Mouse (Mus musculus) midbrain, embryonic 16.5 days (tissue): ENCODE results near the gene Eif3i. TPM values are rescaled to one million over a fixed set of nuclear protein-coding genes. Genes with fewer than 3 reads are reported as not detected.

Experiments used
- ATAC-seq: fragments of 200-750 bp; cut with Nextera tagmentation; 2 replicates; pipeline ENCODE4 v1.8.0; 2017; ENCODE audit warnings: moderate TSS enrichment
- H3K27ac ChIP-seq: fragments of 300-500 bp; sonication (generic); 2 replicates; pipeline ENCODE4 v1.5.1; 2014; ENCODE audit warnings: mild to moderate bottlenecking, low read length, mixed read lengths
- H3K27me3 ChIP-seq: fragments of 300-500 bp; sonication (generic); 2 replicates; pipeline ENCODE4 v1.6.1; 2014; ENCODE audit warnings: low read depth, low read length, mixed read lengths; ENCODE audit not compliant: control insufficient read depth, insufficient read depth
- H3K36me3 ChIP-seq: fragments of 300-500 bp; sonication (generic); 2 replicates; pipeline ENCODE4 v1.6.1; 2014; ENCODE audit warnings: mild to moderate bottlenecking, low read length, moderate library complexity, mixed read lengths; ENCODE audit not compliant: control insufficient read depth, insufficient read depth
- H3K4me1 ChIP-seq: fragments of 300-500 bp; sonication (generic); 2 replicates; pipeline ENCODE4 v1.6.1; 2014; ENCODE audit warnings: mild to moderate bottlenecking, low read length, mixed read lengths; ENCODE audit not compliant: control insufficient read depth, insufficient read depth
- H3K4me2 ChIP-seq: fragments of 300-500 bp; sonication (generic); 2 replicates; pipeline ENCODE4 v1.6.1; 2014; ENCODE audit warnings: mild to moderate bottlenecking, low read length, mixed read lengths
- H3K4me3 ChIP-seq: fragments of 300-500 bp; sonication (generic); 2 replicates; pipeline ENCODE4 v1.5.1; 2014; ENCODE audit warnings: low read depth, mild to moderate bottlenecking, low read length, moderate library complexity, mixed read lengths
- H3K9ac ChIP-seq: fragments of 300-500 bp; sonication (generic); 2 replicates; pipeline ENCODE4 v1.6.1; 2014; ENCODE audit warnings: low read depth, low read length, mixed read lengths
- H3K9me3 ChIP-seq: fragments of 300-500 bp; sonication (generic); replicated peaks from 2 replicates; pipeline ENCODE4 v1.6.1; 2014; ENCODE audit warnings: mild to moderate bottlenecking, low read length, mixed read lengths; ENCODE audit not compliant: control insufficient read depth, poor library complexity, severe bottlenecking
- WGBS: fragments of 180-500 bp; shearing (Covaris S2); extraction: QIAGEN DNeasy Blood & Tissue Kit; methylation state at CpG from one replicate; pipeline ENCODE4 v1.1.7; 2014; 5-methylcytosine and 5-hydroxymethylcytosine counted together
- polyA plus RNA-seq: library from polyadenylated mRNA; unstranded; fragments of >200 nt; fragmentation: Nextera tagmentation; extraction: Ambion mirVana; gene quantifications from 2 replicates; pipeline ENCODE4 v1.2.1, GENCODE M21; 2015

The Eif3i gene
- 187 and 198 TPM in 2 replicates for polyA plus RNA-seq

DNA sequence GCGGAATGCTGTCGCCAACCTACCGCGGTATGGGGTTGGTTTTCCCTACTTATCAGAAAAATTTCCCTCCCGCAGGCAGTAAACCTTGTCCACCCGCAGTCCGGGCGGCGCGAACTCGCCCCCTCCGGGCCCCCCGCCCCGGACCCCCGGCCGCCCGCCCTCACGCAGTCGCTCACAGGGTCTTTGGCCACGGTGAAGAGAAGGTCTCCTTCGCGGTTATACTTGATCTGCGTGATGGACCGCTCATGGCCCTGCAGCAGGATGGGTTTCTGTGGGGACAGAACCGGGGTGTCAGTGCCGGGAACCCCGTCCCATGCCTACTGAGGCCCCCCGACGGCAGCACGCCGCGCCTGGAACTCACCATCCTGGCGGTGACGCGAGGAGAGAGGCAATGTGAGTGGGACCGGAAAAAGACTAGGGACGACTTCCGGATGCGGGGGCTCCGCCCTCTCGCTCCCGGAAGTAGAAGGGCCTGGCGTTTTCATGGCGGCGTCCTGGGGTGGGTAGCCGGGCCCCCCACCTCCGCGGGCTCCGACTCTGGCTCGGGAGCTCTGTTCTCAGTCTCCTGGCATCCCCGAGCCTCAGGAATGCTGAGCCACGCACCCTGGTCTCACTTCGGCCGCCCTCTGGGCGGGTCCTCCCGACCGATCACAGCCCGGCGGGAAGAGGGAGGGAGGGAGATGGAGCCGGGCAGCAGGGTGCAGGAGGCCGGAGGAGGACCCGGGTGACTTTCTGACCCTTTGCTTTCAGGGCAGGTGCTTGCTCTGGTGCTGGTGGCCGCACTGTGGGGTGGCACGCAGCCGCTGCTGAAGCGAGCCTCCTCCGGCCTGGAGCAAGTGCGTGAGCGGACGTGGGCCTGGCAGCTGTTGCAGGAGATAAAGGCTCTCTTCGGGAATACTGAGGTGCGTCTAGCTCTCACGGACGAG, at the start of gene Eif3i, which contains the start of gene Tmem234:
Eif3i (minus strand) TSS at position 416 of the 926 bp plus-strand sequence.
Tmem234 (plus strand) TSS at position 436 of the 926 bp plus-strand sequence.
- H3K4me3 ChIP-seq, result peak within 1 kb of the TSS; percentile 98
- H3K4me1 ChIP-seq, result peaks cover 25% of the 10 kb centered on the region
- H3K9me3 ChIP-seq, result no peaks in the 10 kb centered on the region
- peak within 1 kb of the TSS; percentile 74 for H3K27ac ChIP-seq
- peak within 1 kb of the TSS; percentile 96 for H3K9ac ChIP-seq
- peak within 1 kb of the TSS; percentile 92 for H3K4me2 ChIP-seq
- peak; percentile 89 for ATAC-seq
- peaks cover 8% of the 10 kb centered on the region for H3K36me3 ChIP-seq
- H3K27me3 ChIP-seq, result no peaks in the 10 kb centered on the region
- under 1% methylated on average over 72 of the region's 74 CpGs for WGBS

DNA sequence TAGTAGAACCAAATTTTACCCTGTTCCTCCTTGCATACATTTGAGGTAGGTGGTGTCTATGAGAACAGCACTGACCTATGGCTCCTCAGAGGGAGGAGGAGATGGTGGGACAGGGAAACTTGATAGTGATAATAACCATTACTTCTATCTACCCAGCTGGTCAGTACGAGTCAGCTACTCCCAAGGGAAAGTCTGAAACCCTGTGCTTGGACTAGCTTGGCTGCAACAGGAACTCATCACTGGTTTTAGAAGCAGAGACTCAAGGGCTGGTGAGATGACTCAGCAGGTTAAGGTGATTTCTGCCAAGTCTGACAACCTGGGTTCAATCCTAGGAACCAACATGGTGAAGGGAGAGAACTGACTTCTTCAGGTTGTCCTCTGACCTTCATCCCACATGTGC, 48.2 kb upstream of the Eif3i start:
- Histone ChIP-seq H3K4me2 (no peak overlapping the region), H3K4me3 (no peak overlapping the region), H3K27me3 (no peaks in the 10 kb centered on the region), H3K9me3 (no peaks in the 10 kb centered on the region), H3K27ac (no peak overlapping the region), H3K36me3 (peaks cover 52% of the 10 kb centered on the region), H3K9ac (no peak overlapping the region), H3K4me1 (no peaks in the 10 kb centered on the region)
- 86% methylated on average over 1 of the region's 1 CpGs for WGBS
- no peak for ATAC-seq

DNA sequence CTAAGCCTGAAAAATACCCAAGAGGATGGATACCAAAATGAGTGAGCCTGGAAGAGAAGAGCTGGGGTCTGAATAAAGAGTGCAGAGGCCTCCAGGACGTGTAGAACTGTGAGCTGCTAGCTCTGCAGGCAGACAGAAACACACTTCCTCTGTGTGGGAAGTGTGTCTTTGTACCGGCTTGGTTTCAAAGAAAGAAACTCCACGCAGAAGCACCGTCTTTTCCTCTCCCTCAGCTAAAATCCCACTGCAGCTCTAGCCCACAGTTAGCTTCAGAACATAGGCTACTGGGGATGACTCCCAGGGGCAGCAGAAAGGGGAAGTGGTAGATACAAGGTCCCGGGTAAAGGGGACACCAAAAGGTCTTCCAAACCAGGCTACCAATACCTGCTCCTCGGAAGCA, 44.8 kb upstream of the Eif3i start:
- H3K9me3 ChIP-seq, result no peaks in the 10 kb centered on the region
- H3K4me2 ChIP-seq, result no peak overlapping the region
- no peak overlapping the region for H3K9ac ChIP-seq
- no peak overlapping the region for H3K27ac ChIP-seq
- H3K4me1 ChIP-seq, result no peaks in the 10 kb centered on the region
- WGBS, result 97% methylated on average over 6 of the region's 6 CpGs
- no peak for ATAC-seq
- no peak overlapping the region for H3K4me3 ChIP-seq
- peaks cover 35% of the 10 kb centered on the region for H3K36me3 ChIP-seq
- no peaks in the 10 kb centered on the region for H3K27me3 ChIP-seq

DNA sequence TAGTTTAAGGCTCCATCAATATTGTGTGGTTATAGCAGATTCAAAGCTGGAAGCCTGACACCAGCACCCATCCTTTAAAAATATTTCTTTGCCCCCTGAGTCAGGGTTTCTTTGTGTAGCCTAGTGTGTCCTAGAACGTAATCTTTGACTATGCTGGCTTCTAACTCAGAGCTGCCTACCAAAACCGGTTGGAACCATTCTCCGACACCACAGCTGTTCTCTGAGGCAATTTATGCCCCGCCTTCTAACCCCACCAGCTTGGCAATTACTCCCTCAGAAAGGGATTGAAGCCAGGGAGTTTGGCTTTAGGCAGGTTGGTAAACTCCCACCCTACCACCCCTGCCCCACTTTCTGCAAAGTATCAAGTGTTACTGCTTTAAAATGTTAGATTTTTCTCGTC, 41.3 kb upstream of the Eif3i start:
- no peak overlapping the region for H3K4me2 ChIP-seq

GRCm38 (mm10) chr4:129640638-129641467, 40.4 kb upstream of the Eif3i start, which contains the start of gene Txlna:
Txlna (minus strand) TSS chr4:129641065.
- peaks cover 16% of the 10 kb centered on the region for H3K36me3 ChIP-seq
- peak within 1 kb of the TSS; percentile 94 for H3K27ac ChIP-seq
- H3K4me3 ChIP-seq, result peak within 1 kb of the TSS; percentile 67
- WGBS, result under 1% methylated on average over 59 of the region's 60 CpGs
- H3K4me2 ChIP-seq, result peak within 1 kb of the TSS; percentile 79
- peak within 1 kb of the TSS; percentile 71 for H3K9ac ChIP-seq
- ATAC-seq, result peak; percentile 97
- no peaks in the 10 kb centered on the region for H3K9me3 ChIP-seq
- H3K4me1 ChIP-seq, result peaks cover 20% of the 10 kb centered on the region
- no peaks in the 10 kb centered on the region for H3K27me3 ChIP-seq

More for the DNA sequence above, 41.3 kb upstream of the Eif3i start:
- H3K4me1 ChIP-seq, result peaks cover 20% of the 10 kb centered on the region
- H3K9me3 ChIP-seq, result no peaks in the 10 kb centered on the region
- no peak overlapping the region for H3K9ac ChIP-seq
- no peak for ATAC-seq
- no peak overlapping the region for H3K27ac ChIP-seq
- no peak overlapping the region for H3K4me3 ChIP-seq
- peaks cover 20% of the 10 kb centered on the region for H3K36me3 ChIP-seq
- WGBS, result 68% methylated on average over 5 of the region's 5 CpGs
- H3K27me3 ChIP-seq, result no peaks in the 10 kb centered on the region

- H3K9ac ChIP-seq, result peak overlapping the region; percentile 71
- H3K27ac ChIP-seq, result peak overlapping the region; percentile 94
- no peak for ATAC-seq
Observed at GRCm38 (mm10) chr4:129640101-129640637, 39.7 kb upstream of the Eif3i start.

DNA sequence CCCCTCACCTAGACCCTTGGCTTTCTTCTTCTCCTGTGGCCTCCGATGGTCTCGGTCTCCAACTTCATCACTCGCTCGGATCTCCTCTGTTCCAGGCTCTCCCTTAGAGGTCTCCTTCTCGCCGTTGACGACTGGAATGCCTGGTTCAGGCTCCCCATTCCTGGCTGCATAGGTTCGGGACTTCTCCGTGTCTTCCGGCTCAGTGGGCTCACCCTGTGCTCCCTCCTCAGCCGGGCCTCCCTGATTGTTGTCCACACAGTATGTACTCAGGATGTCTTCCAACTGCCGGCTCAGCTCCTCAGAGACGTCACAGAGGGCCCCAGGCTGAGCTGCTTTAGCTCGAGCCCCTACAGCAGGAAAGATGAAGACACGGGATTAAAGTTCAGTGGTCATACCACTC, 38.8 kb upstream of the Eif3i start:
- H3K27ac ChIP-seq, result no peak overlapping the region
- no peak for ATAC-seq
- WGBS, result 82% methylated on average over 15 of the region's 15 CpGs
- H3K9ac ChIP-seq, result no peak overlapping the region
- H3K4me3 ChIP-seq, result no peak overlapping the region; the same call in 1 of the 2 replicates
- H3K4me1 ChIP-seq, result peaks cover 20% of the 10 kb centered on the region
- H3K36me3 ChIP-seq, result peaks cover 9% of the 10 kb centered on the region
- no peaks in the 10 kb centered on the region for H3K9me3 ChIP-seq
- no peaks in the 10 kb centered on the region for H3K27me3 ChIP-seq
- peak overlapping the region; percentile 79 for H3K4me2 ChIP-seq

More at GRCm38 (mm10) chr4:129640101-129640637, 39.7 kb upstream of the Eif3i start:
- Histone ChIP-seq H3K4me2 (peak overlapping the region; percentile 79), H3K36me3 (peaks cover 12% of the 10 kb centered on the region), H3K27me3 (no peaks in the 10 kb centered on the region), H3K4me3 (peak overlapping the region; percentile 67), H3K9me3 (no peaks in the 10 kb centered on the region), H3K4me1 (peaks cover 20% of the 10 kb centered on the region)
- WGBS, result 2% methylated on average over 17 of the region's 17 CpGs

- Histone ChIP-seq H3K27me3 (no peaks in the 10 kb centered on the region), H3K36me3 (peaks cover 43% of the 10 kb centered on the region), H3K9ac (no peak overlapping the region), H3K4me3 (no peak overlapping the region), H3K4me1 (peaks cover 9% of the 10 kb centered on the region), H3K4me2 (no peak overlapping the region), H3K27ac (no peak overlapping the region), H3K9me3 (no peaks in the 10 kb centered on the region)
- 95% methylated on average over 6 of the region's 6 CpGs for WGBS
- ATAC-seq, result no peak
Observed at GRCm38 (mm10) chr4:129633852-129634251, 33.4 kb upstream of the Eif3i start.
